Mouse (Mus musculus): ENCODE measurements around the gene Olfr1331. TPM values are rescaled to one million over a fixed set of nuclear protein-coding genes. Genes with fewer than 3 reads are reported as not detected.
"Not testable (repeated sequence)": the region's sequence is repeated elsewhere in the genome, so short reads cannot be mapped to it uniquely, and the experiment has no call there.

Gene Olfr1331
- polyA plus RNA-seq (2014; fragmentation: Nextera tagmentation; extraction: Ambion mirVana) = not detected in 2 replicates

DNA sequence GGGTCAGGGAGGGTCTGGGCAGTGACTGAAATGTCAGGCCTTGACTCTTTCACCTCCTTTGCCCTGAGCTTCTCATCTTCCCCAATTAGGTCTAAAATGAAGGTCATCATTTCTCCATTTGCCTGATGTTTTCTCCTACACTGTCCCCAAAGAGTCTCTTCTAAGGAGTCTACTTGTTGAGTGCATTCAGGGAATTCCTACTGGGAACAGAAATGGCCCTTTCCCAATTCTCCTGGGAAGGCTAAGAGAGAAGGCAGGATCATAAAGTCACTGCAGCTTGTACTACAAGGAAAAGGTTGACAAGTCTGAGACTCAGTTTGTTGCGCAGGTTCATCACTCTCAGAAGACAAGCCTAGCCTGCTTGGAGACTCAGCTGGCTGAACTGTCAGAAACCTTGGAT, at the start of gene Olfr1331:
Gene Olfr1331 (plus strand): TSS at position 301 of the 400 bp plus-strand sequence.
- H3K27ac ChIP-seq = no peak within 1 kb of the TSS
- H3K4me2 ChIP-seq (replicated peaks) = no peak within 1 kb of the TSS
- no peak for DNase-seq (ENCODE audit: low spot score)
- no peaks in the 10 kb centered on the region for H3K27me3 ChIP-seq (ENCODE audit: control insufficient read depth, insufficient read depth, low read length)
- H3K4me1 ChIP-seq (replicated peaks; ENCODE audit: control insufficient read depth, insufficient read depth, low read length) = no peaks in the 10 kb centered on the region
- no peak within 1 kb of the TSS for H3K9ac ChIP-seq
- WGBS = 94% methylated on average over 1 of the region's 1 CpGs
- ATAC-seq (ENCODE audit: low FRiP score) = no peak
- H3K36me3 ChIP-seq (replicated peaks; ENCODE audit: control insufficient read depth, insufficient read depth) = no peaks in the 10 kb centered on the region
- no peak within 1 kb of the TSS for H3K4me3 ChIP-seq (replicated peaks; ENCODE audit: low read length)
- H3K9me3 ChIP-seq (ENCODE audit: control insufficient read depth, low read length) = no peaks in the 10 kb centered on the region

DNA sequence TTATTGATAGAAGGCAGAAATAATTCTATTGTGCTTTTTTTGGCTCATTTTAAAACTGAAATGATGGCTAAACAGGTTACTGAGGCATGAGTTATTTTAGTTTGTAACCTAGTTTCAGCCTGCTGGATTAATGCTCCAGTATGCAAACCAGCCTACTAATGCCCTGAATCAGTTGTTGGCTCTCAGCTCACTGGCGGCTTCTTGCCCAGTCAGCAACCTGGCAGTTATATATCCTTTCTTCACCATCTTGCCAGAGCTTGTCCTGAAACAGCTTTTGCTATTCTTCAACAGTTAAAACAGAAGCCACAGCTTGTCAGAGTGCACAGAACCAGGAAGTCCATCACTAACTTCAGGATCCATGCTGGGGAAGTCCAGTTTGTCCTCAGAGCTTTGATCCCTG, 45.5 kb upstream of the Olfr1331 start:
- Histone ChIP-seq H3K4me3 (replicated peaks; ENCODE audit: low read length) (no peak overlapping the region), H3K9me3 (ENCODE audit: control insufficient read depth, low read length) (no peaks in the 10 kb centered on the region), H3K27me3 (ENCODE audit: control insufficient read depth, insufficient read depth, low read length) (no peaks in the 10 kb centered on the region), H3K27ac (no peak overlapping the region), H3K9ac (no peak overlapping the region), H3K4me1 (replicated peaks; ENCODE audit: control insufficient read depth, insufficient read depth, low read length) (no peaks in the 10 kb centered on the region), H3K4me2 (replicated peaks) (no peak overlapping the region), H3K36me3 (replicated peaks; ENCODE audit: control insufficient read depth, insufficient read depth) (no peaks in the 10 kb centered on the region)
- ATAC-seq (ENCODE audit: low FRiP score) (no peak), DNase-seq (ENCODE audit: low spot score) (no peak)
- 98% methylated on average over 1 of the region's 1 CpGs for WGBS

DNA sequence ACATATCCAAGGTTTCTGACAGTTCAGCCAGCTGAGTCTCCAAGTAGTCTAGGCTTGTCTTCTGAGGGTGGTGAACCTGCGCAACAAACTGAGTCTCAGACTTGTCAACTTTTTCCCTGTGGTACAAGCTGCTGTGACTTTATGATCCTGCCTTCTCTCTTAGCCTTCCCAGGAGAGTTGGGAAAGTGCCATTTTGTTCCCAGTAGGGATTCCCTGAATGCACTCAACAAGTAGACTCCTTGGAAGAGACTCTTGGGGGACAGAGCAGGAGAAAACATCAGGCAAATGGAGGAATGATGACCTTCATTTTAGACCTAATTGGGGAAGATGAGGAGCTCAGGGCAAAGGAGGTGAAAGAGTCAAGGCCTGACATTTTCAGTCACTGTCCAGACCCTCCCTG, 28.3 kb upstream of the Olfr1331 start, which contains the start of gene Olfr1333:
Gene Olfr1333 (minus strand): TSS at position 101 of the 400 bp plus-strand sequence.
- Histone ChIP-seq H3K27me3 (ENCODE audit: control insufficient read depth, insufficient read depth, low read length) (no peaks in the 10 kb centered on the region), H3K4me1 (replicated peaks; ENCODE audit: control insufficient read depth, insufficient read depth, low read length) (no peaks in the 10 kb centered on the region), H3K4me2 (replicated peaks) (no peak within 1 kb of the TSS), H3K27ac (no peak within 1 kb of the TSS), H3K9ac (no peak within 1 kb of the TSS), H3K9me3 (ENCODE audit: control insufficient read depth, low read length) (no peaks in the 10 kb centered on the region), H3K36me3 (replicated peaks; ENCODE audit: control insufficient read depth, insufficient read depth) (no peaks in the 10 kb centered on the region), H3K4me3 (replicated peaks; ENCODE audit: low read length) (no peak within 1 kb of the TSS)
- ATAC-seq (ENCODE audit: low FRiP score) (no peak), DNase-seq (ENCODE audit: low spot score) (no peak)
- 97% methylated on average over 1 of the region's 1 CpGs for WGBS

DNA sequence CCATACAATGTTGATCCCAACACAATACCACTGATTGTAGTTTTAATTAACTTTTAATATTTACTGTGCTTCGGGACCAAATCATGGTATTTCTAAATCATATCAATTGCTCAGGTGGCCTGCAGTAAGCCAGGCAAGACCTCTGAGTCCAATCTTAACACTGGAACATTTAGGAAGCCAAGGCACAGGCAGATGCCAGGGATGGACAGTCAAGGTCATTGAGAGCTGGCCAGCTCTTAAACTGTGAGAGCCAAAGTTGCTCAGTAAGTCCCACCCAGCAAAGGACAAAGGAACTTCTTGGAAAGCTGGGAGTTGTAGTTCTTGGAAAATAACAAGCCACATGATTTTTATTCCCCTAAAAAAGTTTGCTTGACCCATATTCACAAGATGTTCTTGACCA, 2.7 kb upstream of the Olfr1331 start:
- no peak for ATAC-seq (ENCODE audit: low FRiP score)
- Histone ChIP-seq H3K27me3 (ENCODE audit: control insufficient read depth, insufficient read depth, low read length) (no peaks in the 10 kb centered on the region), H3K9me3 (ENCODE audit: control insufficient read depth, low read length) (no peaks in the 10 kb centered on the region), H3K4me2 (replicated peaks) (no peak overlapping the region), H3K27ac (no peak overlapping the region), H3K4me3 (replicated peaks; ENCODE audit: low read length) (no peak overlapping the region), H3K36me3 (replicated peaks; ENCODE audit: control insufficient read depth, insufficient read depth) (no peaks in the 10 kb centered on the region), H3K9ac (no peak overlapping the region), H3K4me1 (replicated peaks; ENCODE audit: control insufficient read depth, insufficient read depth, low read length) (no peaks in the 10 kb centered on the region)
- WGBS = 91% methylated on average over 1 of the region's 1 CpGs
- no peak for DNase-seq (ENCODE audit: low spot score)

DNA sequence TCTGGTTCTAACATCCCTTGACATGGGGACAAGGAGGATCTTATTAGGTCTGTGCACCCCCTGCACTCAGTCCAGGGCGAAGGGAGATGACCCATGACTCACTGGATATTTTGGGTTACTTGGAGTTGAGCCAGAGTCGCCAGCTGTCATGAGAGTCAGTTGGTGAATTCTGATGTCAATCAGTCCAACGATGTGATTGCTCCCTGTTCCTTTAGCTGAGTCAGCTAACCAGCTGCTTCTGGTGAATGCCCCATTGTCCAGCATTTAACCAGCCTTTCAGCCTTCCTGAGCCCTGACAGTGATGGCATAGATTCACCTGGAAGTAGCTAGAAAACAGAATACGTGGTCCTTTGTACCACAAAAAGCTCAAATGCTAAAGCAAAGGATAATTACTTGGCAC, 1.7 kb upstream of the Olfr1331 start:
- H3K36me3 ChIP-seq (replicated peaks; ENCODE audit: control insufficient read depth, insufficient read depth) = no peaks in the 10 kb centered on the region
- DNase-seq (ENCODE audit: low spot score) (no peak), ATAC-seq (ENCODE audit: low FRiP score) (no peak)
- H3K4me2 ChIP-seq (replicated peaks) = no peak overlapping the region
- H3K27ac ChIP-seq = no peak overlapping the region
- no peaks in the 10 kb centered on the region for H3K9me3 ChIP-seq (ENCODE audit: control insufficient read depth, low read length)
- no peaks in the 10 kb centered on the region for H3K27me3 ChIP-seq (ENCODE audit: control insufficient read depth, insufficient read depth, low read length)
- 44% methylated on average over 4 of the region's 4 CpGs for WGBS
- H3K4me3 ChIP-seq (replicated peaks; ENCODE audit: low read length) = no peak overlapping the region
- no peaks in the 10 kb centered on the region for H3K4me1 ChIP-seq (replicated peaks; ENCODE audit: control insufficient read depth, insufficient read depth, low read length)
- no peak overlapping the region for H3K9ac ChIP-seq

DNA sequence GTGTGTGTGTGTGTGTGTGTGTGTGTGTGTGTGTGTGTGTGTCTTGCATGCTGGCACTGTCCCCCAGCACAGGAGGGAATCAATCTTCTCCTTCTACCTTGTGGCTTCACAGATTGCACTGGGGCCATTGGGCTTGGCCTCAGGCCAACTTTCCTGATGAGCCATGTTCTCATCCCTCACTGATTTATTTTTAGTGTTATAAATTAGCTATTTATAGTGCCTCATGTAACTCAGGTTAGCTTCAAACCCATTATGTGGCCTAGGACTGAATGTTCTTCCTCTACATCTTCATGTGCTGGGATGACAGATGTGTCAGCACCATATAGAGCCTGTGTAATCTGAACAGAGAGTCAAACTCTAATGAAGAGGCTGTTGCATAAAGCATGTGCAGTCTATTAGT, 3.1 kb downstream of the Olfr1331 start:
- H3K36me3 ChIP-seq (replicated peaks; ENCODE audit: control insufficient read depth, insufficient read depth) = no peaks in the 10 kb centered on the region
- no peaks in the 10 kb centered on the region for H3K27me3 ChIP-seq (ENCODE audit: control insufficient read depth, insufficient read depth, low read length)
- H3K27ac ChIP-seq = no peak overlapping the region
- H3K4me3 ChIP-seq (replicated peaks; ENCODE audit: low read length) = no peak overlapping the region
- H3K9ac ChIP-seq = no peak overlapping the region
- no peak for ATAC-seq (ENCODE audit: low FRiP score)
- DNase-seq (ENCODE audit: low spot score) = no peak
- no peak overlapping the region for H3K4me2 ChIP-seq (replicated peaks)
- no peaks in the 10 kb centered on the region for H3K9me3 ChIP-seq (ENCODE audit: control insufficient read depth, low read length)
- H3K4me1 ChIP-seq (replicated peaks; ENCODE audit: control insufficient read depth, insufficient read depth, low read length) = no peaks in the 10 kb centered on the region

DNA sequence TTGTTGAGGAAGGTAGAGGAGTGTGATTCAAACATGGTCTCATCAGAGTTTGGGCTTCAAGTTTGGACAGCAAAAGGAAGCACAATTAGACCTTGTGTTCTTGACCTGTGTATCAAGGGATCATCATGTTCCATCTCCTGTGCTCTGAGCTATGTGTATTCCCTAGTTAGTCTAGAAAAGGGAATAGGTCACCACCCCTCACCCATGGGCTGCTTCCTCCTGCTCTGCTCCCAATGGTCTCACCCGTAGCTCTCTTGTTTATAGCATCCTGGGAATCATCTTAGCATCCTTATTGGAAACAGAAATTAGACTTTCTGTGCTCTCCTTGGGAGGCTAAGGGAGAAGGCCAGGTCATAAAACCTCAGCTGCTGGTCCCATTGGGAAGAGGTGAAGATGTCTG, 23.8 kb downstream of the Olfr1331 start, which contains the start of gene Olfr1330:
Gene Olfr1330 (plus strand): TSS at position 301 of the 400 bp plus-strand sequence.
- Histone ChIP-seq H3K27me3 (ENCODE audit: control insufficient read depth, insufficient read depth, low read length) (no peaks in the 10 kb centered on the region), H3K9me3 (ENCODE audit: control insufficient read depth, low read length) (no peaks in the 10 kb centered on the region), H3K27ac (no peak within 1 kb of the TSS), H3K4me2 (replicated peaks) (no peak within 1 kb of the TSS), H3K4me1 (replicated peaks; ENCODE audit: control insufficient read depth, insufficient read depth, low read length) (no peaks in the 10 kb centered on the region), H3K36me3 (replicated peaks; ENCODE audit: control insufficient read depth, insufficient read depth) (no peaks in the 10 kb centered on the region), H3K9ac (no peak within 1 kb of the TSS), H3K4me3 (replicated peaks; ENCODE audit: low read length) (no peak within 1 kb of the TSS)
- ATAC-seq (ENCODE audit: low FRiP score) (no peak), DNase-seq (ENCODE audit: low spot score) (no peak)
- 86% methylated on average over 1 of the region's 1 CpGs for WGBS

DNA sequence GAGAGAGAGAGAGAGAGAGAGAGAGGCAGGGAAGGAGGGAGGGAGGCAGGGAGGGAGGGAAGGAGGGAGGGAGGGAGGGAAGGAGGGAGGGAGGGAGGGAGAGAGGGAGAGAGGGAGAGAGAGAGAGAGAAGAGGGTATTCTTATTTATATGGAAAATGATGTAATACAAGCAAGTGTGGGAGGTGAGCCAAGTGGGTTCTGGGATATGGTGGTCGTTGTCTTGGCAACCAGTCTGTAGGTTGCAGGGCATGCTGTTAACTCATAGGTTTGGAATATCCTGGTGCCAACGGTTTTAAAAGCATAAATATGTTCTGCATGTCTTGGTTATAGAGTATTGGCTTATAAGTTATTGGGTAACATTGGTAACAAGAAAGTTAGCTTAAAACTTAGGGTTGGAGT, 37.5 kb downstream of the Olfr1331 start:
- ATAC-seq (ENCODE audit: low FRiP score) (no peak), DNase-seq (ENCODE audit: low spot score) (no peak)
- H3K9ac ChIP-seq = no peak overlapping the region
- H3K4me3 ChIP-seq (replicated peaks; ENCODE audit: low read length) = no peak overlapping the region
- H3K27me3 ChIP-seq (ENCODE audit: control insufficient read depth, insufficient read depth, low read length) = no peaks in the 10 kb centered on the region
- H3K4me1 ChIP-seq (replicated peaks; ENCODE audit: control insufficient read depth, insufficient read depth, low read length) = no peaks in the 10 kb centered on the region
- H3K27ac ChIP-seq = no peak overlapping the region
- H3K9me3 ChIP-seq (ENCODE audit: control insufficient read depth, low read length) = no peaks in the 10 kb centered on the region
- 73% methylated on average over 2 of the region's 2 CpGs for WGBS
- no peak overlapping the region for H3K4me2 ChIP-seq (replicated peaks)
- no peaks in the 10 kb centered on the region for H3K36me3 ChIP-seq (replicated peaks; ENCODE audit: control insufficient read depth, insufficient read depth)

DNA sequence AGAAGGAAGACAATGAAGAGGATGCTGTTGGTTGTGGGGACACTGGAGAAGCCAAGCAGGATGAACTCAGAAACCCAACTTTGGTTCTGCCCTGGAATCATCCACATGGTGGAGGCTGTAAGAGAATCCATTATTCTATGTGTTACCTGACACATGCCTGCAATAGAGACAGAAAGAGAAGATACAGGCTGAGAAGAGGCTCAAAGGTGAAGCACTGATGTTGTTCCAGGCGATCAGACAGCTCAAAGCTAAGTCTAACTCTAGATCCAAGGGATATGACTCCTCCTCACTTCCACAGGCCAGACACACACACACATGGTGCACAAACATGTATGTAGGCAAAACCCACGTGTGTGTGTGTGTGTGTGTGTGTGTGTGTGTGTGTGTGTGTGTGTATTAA, 52.9 kb downstream of the Olfr1331 start, which contains the start of gene Olfr1329:
Gene Olfr1329 (minus strand): TSS at position 101 of the 400 bp plus-strand sequence.
- WGBS = 60% methylated on average over 2 of the region's 2 CpGs
- not testable (repeated sequence) for H3K9ac ChIP-seq

More for the DNA sequence above, 52.9 kb downstream of the Olfr1331 start, which contains the start of gene Olfr1329:
- not testable (repeated sequence) for H3K27ac ChIP-seq; H3K4me2 ChIP-seq (replicated peaks); ATAC-seq (ENCODE audit: low FRiP score); H3K9me3 ChIP-seq (ENCODE audit: control insufficient read depth, low read length); H3K27me3 ChIP-seq (ENCODE audit: control insufficient read depth, insufficient read depth, low read length); H3K36me3 ChIP-seq (replicated peaks; ENCODE audit: control insufficient read depth, insufficient read depth); H3K4me1 ChIP-seq (replicated peaks; ENCODE audit: control insufficient read depth, insufficient read depth, low read length); DNase-seq (ENCODE audit: low spot score); H3K4me3 ChIP-seq (replicated peaks; ENCODE audit: low read length)
